Mouse (Mus musculus): Measurements from ENCODE around the gene Ostm1. TPM values are rescaled to one million over a fixed set of nuclear protein-coding genes. Genes with fewer than 3 reads are reported as not detected.

Ostm1 gene
- polyA plus RNA-seq, 1 experiment from 2014 or later = 14.9 TPM

DNA sequence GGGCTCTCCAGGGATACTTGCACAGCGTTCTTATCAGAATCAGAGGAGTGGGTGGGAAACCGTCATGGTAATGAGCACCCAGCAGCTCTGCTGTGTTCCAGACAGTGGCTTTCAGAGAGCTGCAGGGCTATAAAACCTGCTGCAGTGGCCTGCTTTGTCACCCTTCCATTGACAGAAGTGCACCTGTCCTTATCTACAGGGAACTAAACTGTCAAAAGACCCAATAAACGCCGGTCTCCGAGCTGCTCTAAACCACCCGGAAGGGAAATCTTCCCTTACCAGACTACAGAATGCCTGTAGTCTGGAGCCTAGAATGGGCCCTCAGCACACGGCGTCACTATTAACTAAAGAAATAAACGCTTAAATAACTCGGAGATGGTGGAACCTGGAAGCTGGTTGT, 168.2 kb downstream of the Ostm1 start:
- H3K4me3 ChIP-seq (replicated peaks) = no peak overlapping the region
- ATAC-seq (replicated peaks; ENCODE audit: low FRiP score) = no peak
- H3K27me3 ChIP-seq = no peaks in the 10 kb centered on the region
- WGBS = 47% methylated on average over 10 of the region's 10 CpGs
- no peak overlapping the region for H3K27ac ChIP-seq
- 0 out of 2 replicates have a peak, but pooled peaks cover 3% of the 10 kb centered on the region for H3K4me1 ChIP-seq
- H3K4me2 ChIP-seq = no peak overlapping the region
- no peaks in the 10 kb centered on the region for H3K9me3 ChIP-seq (replicated peaks)
- no peaks in the 10 kb centered on the region for H3K36me3 ChIP-seq
- H3K9ac ChIP-seq = no peak overlapping the region

Other genes with a start within 250 kb of the Ostm1 start
- 7.0 and 7.3 TPM in 2 replicates for gene Afg1l, start 105.3 kb upstream of the Ostm1 start, polyA plus RNA-seq (2015; fragmentation: Nextera tagmentation; extraction: Ambion mirVana)
- 326 and 335 TPM in 2 replicates for gene Snx3, start 81.8 kb upstream of the Ostm1 start, polyA plus RNA-seq (2015; fragmentation: Nextera tagmentation; extraction: Ambion mirVana)
- 0.17 TPM in 1 of 2 replicates, not detected in the other for gene Nr2e1, start 190 bp upstream of the Ostm1 start, polyA plus RNA-seq (2015; fragmentation: Nextera tagmentation; extraction: Ambion mirVana)
- 23.6 and 25.1 TPM in 2 replicates for gene Sec63, start 177.7 kb downstream of the Ostm1 start, polyA plus RNA-seq (2015; fragmentation: Nextera tagmentation; extraction: Ambion mirVana)